ENCODE assay signal across 9 mouse cellular contexts in genomic region chr2:73264611-73265195, GRCm38 (mm10). TPM values are rescaled to one million over a fixed set of nuclear protein-coding genes. Genes with fewer than 3 reads are reported as not detected.
DNase-seq lines count a peak whose midpoint lies in the region; ATAC-seq lines count a peak whose summit lies in the region.
"Had no signal": no experiment of that assay in that cellular context is flagged by ENCODE, and none has a peak within 500 bp of the region (broad histone marks: within the 10 kb centered on the region; RNA-seq: fewer than 3 reads in every experiment).

No protein-coding gene starts in this region.

- peak overlapping the region; percentile 98 for H3K4me2 ChIP-seq in heart, embryonic 12.5 days
- peak overlapping the region; percentile 55 for H3K4me2 ChIP-seq in hindbrain, embryonic 12.5 days (replicated peaks)
- H3K4me2 ChIP-seq in midbrain, embryonic 13.5 days (replicated peaks) = peak overlapping the region; percentile 54

- intact Hi-C loops in heart, postnatal 10 days (cut with DNase I) = no loop called here

- H3K4me3 ChIP-seq in heart, embryonic 12.5 days = peak overlapping the region; percentile 60
- H3K4me3 ChIP-seq in hindbrain, embryonic 12.5 days = peak overlapping the region; percentile 36
- peak overlapping the region; percentile 34; the same call in 1 of the 2 replicates for H3K4me3 ChIP-seq in midbrain, embryonic 13.5 days (replicated peaks)
- H3K4me3 ChIP-seq: liver, embryonic 15.5 days had no signal

- peaks cover 73% of the 10 kb centered on the region for H3K27me3 ChIP-seq in heart, embryonic 12.5 days (replicated peaks)
- H3K27me3 ChIP-seq in hindbrain, embryonic 12.5 days = peaks cover 74% of the 10 kb centered on the region
- H3K27me3 ChIP-seq in midbrain, embryonic 13.5 days = peaks cover 75% of the 10 kb centered on the region

- H3K27ac ChIP-seq in heart, embryonic 12.5 days (ENCODE audit: poor library complexity, severe bottlenecking) = no peak overlapping the region
- no peak overlapping the region for H3K27ac ChIP-seq in hindbrain, embryonic 12.5 days
- no peak overlapping the region for H3K27ac ChIP-seq in midbrain, embryonic 13.5 days
- H3K27ac ChIP-seq: liver, embryonic 15.5 days had no signal

- no peak overlapping the region for H3K9ac ChIP-seq in heart, embryonic 12.5 days
- H3K9ac ChIP-seq in hindbrain, embryonic 12.5 days = no peak overlapping the region
- H3K9ac ChIP-seq in midbrain, embryonic 13.5 days (replicated peaks) = no peak overlapping the region
- H3K9ac ChIP-seq: liver, embryonic 15.5 days had no signal

- 5% methylated on average over 11 of the region's 11 CpGs for WGBS in heart, embryonic 12.5 days
- 9% methylated on average over 11 of the region's 11 CpGs for WGBS in hindbrain, embryonic 12.5 days
- 5% methylated on average over 11 of the region's 11 CpGs for WGBS in midbrain, embryonic 13.5 days

- DNase-seq in heart, postnatal 10 days = no peak
- peak; percentile 54 for DNase-seq in ZHBTc4 (ENCODE audit: low read depth, low spot score)
- DNase-seq in gastrocnemius, postnatal 25 days = no peak

- H3K4me1 ChIP-seq in heart, embryonic 12.5 days (replicated peaks) = peaks cover 27% of the 10 kb centered on the region
- peaks cover 14% of the 10 kb centered on the region for H3K4me1 ChIP-seq in hindbrain, embryonic 12.5 days
- H3K4me1 ChIP-seq in midbrain, embryonic 13.5 days (replicated peaks) = peaks cover 16% of the 10 kb centered on the region

- H3K36me3 ChIP-seq in heart, embryonic 12.5 days = no peaks in the 10 kb centered on the region
- no peaks in the 10 kb centered on the region for H3K36me3 ChIP-seq in hindbrain, embryonic 12.5 days
- H3K36me3 ChIP-seq in midbrain, embryonic 13.5 days = no peaks in the 10 kb centered on the region
- H3K36me3 ChIP-seq: liver, embryonic 15.5 days had no signal

- peaks cover 6% of the 10 kb centered on the region; the same call in 1 of the 2 replicates for H3K9me3 ChIP-seq in heart, embryonic 12.5 days (replicated peaks)
- peaks cover 3% of the 10 kb centered on the region; the same call in 1 of the 2 replicates for H3K9me3 ChIP-seq in hindbrain, embryonic 12.5 days (replicated peaks)
- peaks cover 6% of the 10 kb centered on the region; the same call in 1 of the 2 replicates for H3K9me3 ChIP-seq in midbrain, embryonic 13.5 days
- H3K9me3 ChIP-seq: liver, embryonic 15.5 days had no signal

- no peak for ATAC-seq in heart, embryonic 12.5 days (ENCODE audit: insufficient number of reproducible peaks, low FRiP score)
- ATAC-seq in hindbrain, embryonic 12.5 days (ENCODE audit: low FRiP score) = no peak
- 0 out of 2 replicates have a peak, but pooled peaks have one; percentile 37 for ATAC-seq in midbrain, embryonic 13.5 days
- no peak for ATAC-seq in granulocyte monocyte progenitor cell, adult 5-6 weeks (replicated peaks; ENCODE audit: poor library complexity, severe bottlenecking)
- ATAC-seq in activated CD4-positive, CD25-positive, alpha-beta regulatory T cell, adult 4 months = no peak

RNA-seq across cellular contexts. Expression of gene Sp9, which starts 7.0 kb away (rescaled TPM):
- not detected in 2 replicates for polyA plus RNA-seq in heart, embryonic 12.5 days (2016; fragmentation: Nextera tagmentation; extraction: Ambion mirVana)
- not detected for total RNA-seq in heart, postnatal 10 days (2021)
- polyA plus RNA-seq in hindbrain, embryonic 12.5 days (2016; fragmentation: Nextera tagmentation; extraction: Ambion mirVana) = 2.1 and 2.9 TPM in 2 replicates
- polyA plus RNA-seq in midbrain, embryonic 13.5 days (2015; fragmentation: Nextera tagmentation; extraction: Ambion mirVana) = 6.1 and 8.9 TPM in 2 replicates
- not detected for total RNA-seq in gastrocnemius, postnatal 25 days (2021)
- total RNA-seq in granulocyte monocyte progenitor cell, adult 5-6 weeks (2014; fragmentation: Nextera tagmentation) = not detected in 2 replicates
- not detected in 2 replicates for total RNA-seq in granulocyte monocyte progenitor cell, adult 5-6 weeks (2017)
- not detected for polyA plus RNA-seq in activated CD4-positive, CD25-positive, alpha-beta regulatory T cell, adult 4 months (2017; shearing (Covaris generic))
- polyA plus RNA-seq: liver, embryonic 15.5 days had no signal

RNA-seq across cellular contexts. Expression of gene Ola1, which starts 46.0 kb away (rescaled TPM):
- 72.0 and 74.4 TPM in 2 replicates for polyA plus RNA-seq in heart, embryonic 12.5 days (2016; fragmentation: Nextera tagmentation; extraction: Ambion mirVana)
- 10 to 100 TPM; 53.9 to 59.5 TPM for total RNA-seq in heart, postnatal 10 days (2021)
- 80.9 and 89.7 TPM in 2 replicates for polyA plus RNA-seq in hindbrain, embryonic 12.5 days (2016; fragmentation: Nextera tagmentation; extraction: Ambion mirVana)
- polyA plus RNA-seq in midbrain, embryonic 13.5 days (2015; fragmentation: Nextera tagmentation; extraction: Ambion mirVana) = 80.9 and 96.4 TPM in 2 replicates
- 10 to 100 TPM; 66.1 to 68.9 TPM for total RNA-seq in gastrocnemius, postnatal 25 days (2021)
- total RNA-seq in granulocyte monocyte progenitor cell, adult 5-6 weeks (2014; fragmentation: Nextera tagmentation) = 114 and 138 TPM in 2 replicates
- total RNA-seq in granulocyte monocyte progenitor cell, adult 5-6 weeks (2017) = 177 and 178 TPM in 2 replicates
- polyA plus RNA-seq in activated CD4-positive, CD25-positive, alpha-beta regulatory T cell, adult 4 months (2017; shearing (Covaris generic)) = 100 to 1,000 TPM in 1 of 2 experiments, 10 to 100 TPM in 1; 79.2 to 103 TPM

RNA-seq across cellular contexts. Expression of gene Scrn3, which starts 47.7 kb away (rescaled TPM):
- 14.9 and 16.5 TPM in 2 replicates for polyA plus RNA-seq in heart, embryonic 12.5 days (2016; fragmentation: Nextera tagmentation; extraction: Ambion mirVana)
- total RNA-seq in heart, postnatal 10 days (2021) = 10 to 100 TPM; 14.0 to 17.4 TPM
- polyA plus RNA-seq in hindbrain, embryonic 12.5 days (2016; fragmentation: Nextera tagmentation; extraction: Ambion mirVana) = 13.2 and 13.6 TPM in 2 replicates
- 8.1 and 9.6 TPM in 2 replicates for polyA plus RNA-seq in midbrain, embryonic 13.5 days (2015; fragmentation: Nextera tagmentation; extraction: Ambion mirVana)
- total RNA-seq in gastrocnemius, postnatal 25 days (2021) = 10 to 100 TPM; 30.4 to 33.6 TPM
- 5.5 and 9.2 TPM in 2 replicates for total RNA-seq in granulocyte monocyte progenitor cell, adult 5-6 weeks (2014; fragmentation: Nextera tagmentation)
- 9.0 and 9.6 TPM in 2 replicates for total RNA-seq in granulocyte monocyte progenitor cell, adult 5-6 weeks (2017)
- 1 to 10 TPM; 5.9 to 7.6 TPM for polyA plus RNA-seq in activated CD4-positive, CD25-positive, alpha-beta regulatory T cell, adult 4 months (2017; shearing (Covaris generic))

RNA-seq across cellular contexts. Expression of gene Cir1, which starts 47.8 kb away (rescaled TPM):
- 15.2 and 19.0 TPM in 2 replicates for polyA plus RNA-seq in heart, embryonic 12.5 days (2016; fragmentation: Nextera tagmentation; extraction: Ambion mirVana)
- total RNA-seq in heart, postnatal 10 days (2021) = 10 to 100 TPM; 13.7 to 14.0 TPM
- polyA plus RNA-seq in hindbrain, embryonic 12.5 days (2016; fragmentation: Nextera tagmentation; extraction: Ambion mirVana) = 28.4 and 29.7 TPM in 2 replicates
- polyA plus RNA-seq in midbrain, embryonic 13.5 days (2015; fragmentation: Nextera tagmentation; extraction: Ambion mirVana) = 34.0 and 34.8 TPM in 2 replicates
- 10 to 100 TPM in 1 of 2 experiments, 1 to 10 TPM in 1; 9.9 to 10.0 TPM for total RNA-seq in gastrocnemius, postnatal 25 days (2021)
- total RNA-seq in granulocyte monocyte progenitor cell, adult 5-6 weeks (2014; fragmentation: Nextera tagmentation) = 9.9 and 11.6 TPM in 2 replicates
- total RNA-seq in granulocyte monocyte progenitor cell, adult 5-6 weeks (2017) = 14.0 and 14.1 TPM in 2 replicates
- polyA plus RNA-seq in activated CD4-positive, CD25-positive, alpha-beta regulatory T cell, adult 4 months (2017; shearing (Covaris generic)) = 10 to 100 TPM; 14.5 to 29.3 TPM
